Mouse (Mus musculus) left cerebral cortex, postnatal 25 days (tissue): Measurements from ENCODE around the gene Fam166b. TPM values are rescaled to one million over a fixed set of nuclear protein-coding genes. Genes with fewer than 3 reads are reported as not detected.

Experiments used
- DNase-seq, 2 experiments: peaks; one replicate each; pipeline ENCODE4 v3.0.0; 2022; ENCODE audit warnings: low spot score in 2 of 2, mixed read lengths in 1 of 2
- intact Hi-C: fragments of 180-260 bp; cut with DNase I; formaldehyde crosslinking; loops from one replicate; pipeline ENCODE4 v1.15.1; 2025
- total RNA-seq, 2 experiments: library from RNA; stranded (reverse); gene quantifications; 2 replicates each; pipeline ENCODE4 v1.2.3; 2021

Fam166b gene
- total RNA-seq, 2 experiments from 2014 or later = 0.62 to 1.2 TPM

GRCm38 (mm10) chr4:43384083-43384460, 44.9 kb downstream of the Fam166b start:
- no peak for DNase-seq
- intact Hi-C loops = loop anchor here (5.0 kb wide), 2 partner anchors 102 to 117 kb away; partner anchors contain the start of gene Atp8b5

- DNase-seq = peak in 1 of 2 experiments; percentile 40
- intact Hi-C loops = loop anchor here (1.0 to 5.0 kb wide), 4 partner anchors 23 to 116 kb away; partner anchors contain the start of gene Atp8b5
These were observed 45.5 kb downstream of the Fam166b start for GRCm38 (mm10) chr4:43383246-43384082.

- DNase-seq = no peak
- intact Hi-C loops = loop anchor here (1.0 to 5.0 kb wide), 4 partner anchors 24 to 115 kb away; partner anchors contain the start of gene Atp8b5
These were observed 46.5 kb downstream of the Fam166b start for GRCm38 (mm10) chr4:43382155-43383020.

DNA sequence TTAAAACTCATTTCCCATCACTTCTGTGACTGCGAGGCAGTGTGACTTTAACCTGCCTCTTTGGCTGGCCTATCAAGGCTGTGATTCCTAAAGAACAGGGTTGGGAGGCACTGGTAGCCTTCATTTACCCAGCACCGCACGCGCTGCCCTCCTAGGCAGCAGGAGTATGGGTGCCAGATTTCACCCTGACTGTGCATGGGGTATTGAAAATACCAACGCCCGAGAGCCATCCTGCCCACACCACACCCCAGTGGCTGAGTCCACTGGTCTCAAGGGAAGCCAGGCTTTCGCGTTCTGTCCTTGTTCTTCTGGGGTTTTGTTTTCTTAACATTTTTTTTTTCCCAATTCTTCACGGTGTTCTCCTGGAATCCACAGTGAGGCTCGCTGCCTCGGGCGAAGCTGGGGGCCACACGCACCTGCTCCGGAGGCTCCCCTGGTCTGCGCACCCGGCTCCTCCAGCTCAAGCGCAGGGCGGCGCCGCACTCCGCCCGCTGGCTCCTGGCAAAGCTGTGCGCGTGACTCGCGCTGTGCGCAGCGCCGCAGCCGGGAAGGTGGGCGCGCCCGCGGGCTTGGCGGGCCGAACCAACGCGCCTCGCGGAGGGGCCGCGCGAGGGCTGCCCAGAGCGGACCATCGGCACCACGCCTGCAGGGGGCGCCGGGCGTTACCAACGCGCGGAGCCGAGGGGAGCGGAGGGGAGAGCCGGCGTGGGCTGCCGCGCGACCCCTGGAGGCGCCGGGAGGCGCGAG, 47.4 kb downstream of the Fam166b start, which contains the start of gene Rusc2:
Gene Rusc2, plus strand, starts transcription at position 572 of the 747 bp plus-strand sequence.
- peak; percentile 95 to 96 for DNase-seq
- intact Hi-C loops = loop anchor here (2.0 to 5.0 kb wide), 3 partner anchors 25 to 114 kb away; partner anchors contain the start of gene Atp8b5

- peak in 1 of 2 experiments; percentile 40 for DNase-seq
- intact Hi-C loops = loop anchor here (5.0 kb wide), 2 partner anchors 99 to 114 kb away; partner anchors contain the start of gene Atp8b5
These were observed 48.0 kb downstream of the Fam166b start for GRCm38 (mm10) chr4:43380951-43381350.

DNA sequence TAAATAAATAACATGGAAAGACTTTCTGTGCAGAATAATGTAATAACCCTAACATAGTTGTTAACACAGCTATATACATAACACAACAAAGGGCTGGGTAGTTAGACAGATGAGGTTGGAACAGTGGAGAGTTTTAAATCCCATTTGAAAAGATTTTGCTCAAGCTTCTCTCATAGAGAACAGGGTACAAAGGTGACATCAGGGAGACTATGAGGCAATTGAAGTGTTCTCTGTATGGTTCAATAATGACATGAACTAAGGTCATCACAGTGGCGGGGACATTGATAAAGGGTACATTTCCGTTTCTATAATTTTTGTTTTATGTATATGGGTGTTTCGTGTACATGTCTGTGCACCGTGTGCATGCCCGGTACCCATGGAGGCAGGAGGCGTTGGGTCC, 49.3 kb downstream of the Fam166b start:
- intact Hi-C loops = no loop called here
- DNase-seq = no peak

Other genes starting within 250 kb of the Fam166b start
- under 1 TPM; 0.23 to 0.46 TPM for gene Atp8b5, start 162.0 kb downstream of the Fam166b start, total RNA-seq
- 100 to 1,000 TPM; 129 to 138 TPM for gene Rusc2, start 47.2 kb downstream of the Fam166b start, total RNA-seq
- gene Tesk1, start 12.8 kb upstream of the Fam166b start, total RNA-seq = 10 to 100 TPM; 86.6 to 87.1 TPM
- gene Cd72, start 25.5 kb upstream of the Fam166b start, total RNA-seq = 1 to 10 TPM; 1.0 to 2.2 TPM
- not detected for gene Sit1, start 54.6 kb upstream of the Fam166b start, total RNA-seq
- 10 to 100 TPM; 22.3 to 25.4 TPM for gene Ccdc107, start 63.8 kb upstream of the Fam166b start, total RNA-seq
- gene Arhgef39, start 70.6 kb upstream of the Fam166b start, total RNA-seq = under 1 TPM; 0.37 to 0.96 TPM
- gene Car9, start 77.8 kb upstream of the Fam166b start, total RNA-seq = 1 to 10 TPM in 1 of 2 experiments, not detected in 1; 1.0 TPM
- 1 to 10 TPM; 8.0 to 8.1 TPM for gene Tpm2, start 94.6 kb upstream of the Fam166b start, total RNA-seq
- gene Creb3, start 133.2 kb upstream of the Fam166b start, total RNA-seq = 10 to 100 TPM; 77.0 to 77.3 TPM
- gene Tln1, start 133.6 kb upstream of the Fam166b start, total RNA-seq = 10 to 100 TPM; 51.7 to 53.4 TPM
- gene Rgp1, start 149.6 kb upstream of the Fam166b start, total RNA-seq = 10 to 100 TPM; 44.3 to 46.7 TPM
- 10 to 100 TPM; 65.9 to 69.4 TPM for gene Gba2, start 149.7 kb upstream of the Fam166b start, total RNA-seq
- gene Msmp, start 155.4 kb upstream of the Fam166b start, total RNA-seq = under 1 TPM in 1 of 2 experiments, not detected in 1; 0.50 TPM
- 10 to 100 TPM; 49.0 to 50.1 TPM for gene Npr2, start 202.8 kb upstream of the Fam166b start, total RNA-seq
- 1 to 10 TPM in 1 of 2 experiments, under 1 TPM in 1; 0.73 to 1.2 TPM for gene Spag8, start 224.5 kb upstream of the Fam166b start, total RNA-seq
- gene Hint2, start 227.3 kb upstream of the Fam166b start, total RNA-seq = 10 to 100 TPM; 33.7 to 35.7 TPM
- gene Tmem8b, start 239.8 kb upstream of the Fam166b start, total RNA-seq = 10 to 100 TPM; 61.9 to 68.3 TPM
- 1 to 10 TPM; 1.3 to 1.4 TPM for gene Fam221b, start 240.0 kb upstream of the Fam166b start, total RNA-seq